Mouse (Mus musculus) megakaryocyte, embryonic 14.5 days (primary cell): ENCODE data around the gene Tlnrd1. TPM values are rescaled to one million over a fixed set of nuclear protein-coding genes. Genes with fewer than 3 reads are reported as not detected.

Experiments used
- H3K27me3 ChIP-seq: replicated peaks from 2 replicates; pipeline ENCODE3; 2012; ENCODE audit warnings: inconsistent platforms
- H3K36me3 ChIP-seq: replicated peaks from 2 replicates; pipeline ENCODE3; 2012; ENCODE audit warnings: low read length, inconsistent platforms, mixed read lengths
- H3K4me1 ChIP-seq: 2 replicates; pipeline ENCODE4 v1.6.1; 2012; ENCODE audit warnings: inconsistent platforms
- H3K4me3 ChIP-seq: replicated peaks from 2 replicates; pipeline ENCODE3; 2012; ENCODE audit warnings: moderate library complexity, mild to moderate bottlenecking, inconsistent platforms
- H3K9me3 ChIP-seq: 2 replicates; pipeline ENCODE4 v1.6.1; 2012; ENCODE audit warnings: inconsistent platforms
- FLI1 ChIP-seq: IDR thresholded peaks from 2 replicates; pipeline ENCODE4 v1.6.1; 2012; ENCODE audit warnings: low read length, inconsistent platforms, mixed read lengths
- GATA1 ChIP-seq: IDR thresholded peaks from 3 replicates; pipeline ENCODE4 v1.6.1; 2012; ENCODE audit warnings: mixed read lengths, low read length, inconsistent platforms, borderline replicate concordance
- polyA plus RNA-seq: library from polyadenylated mRNA; stranded (reverse); fragments of >175 nt; gene quantifications from 2 replicates; pipeline ENCODE4 v1.2.3, GENCODE M21; 2012; ENCODE audit warnings: low replicate concordance; ENCODE audit not compliant: insufficient read depth

Tlnrd1 gene
- polyA plus RNA-seq, 1 experiment = 23.5 TPM

GRCm38 (mm10) chr7:83869839-83870543 lies 14.1 kb downstream of the Tlnrd1 start:
- no peak overlapping the region for H3K4me3 ChIP-seq
- peaks cover 9% of the 10 kb centered on the region for H3K27me3 ChIP-seq
- H3K4me1 ChIP-seq = no peaks in the 10 kb centered on the region
- no peaks in the 10 kb centered on the region for H3K36me3 ChIP-seq
- TF ChIP-seq GATA1 (no peak), FLI1 (no peak)
- H3K9me3 ChIP-seq = no peaks in the 10 kb centered on the region

GRCm38 (mm10) chr7:83868200-83868599 lies 15.9 kb downstream of the Tlnrd1 start:
- Histone ChIP-seq H3K36me3 (no peaks in the 10 kb centered on the region), H3K4me1 (peaks cover 6% of the 10 kb centered on the region; the same call in 1 of the 2 replicates), H3K4me3 (no peak overlapping the region), H3K9me3 (no peaks in the 10 kb centered on the region), H3K27me3 (peaks cover 7% of the 10 kb centered on the region)
- TF ChIP-seq FLI1 = no peak

DNA sequence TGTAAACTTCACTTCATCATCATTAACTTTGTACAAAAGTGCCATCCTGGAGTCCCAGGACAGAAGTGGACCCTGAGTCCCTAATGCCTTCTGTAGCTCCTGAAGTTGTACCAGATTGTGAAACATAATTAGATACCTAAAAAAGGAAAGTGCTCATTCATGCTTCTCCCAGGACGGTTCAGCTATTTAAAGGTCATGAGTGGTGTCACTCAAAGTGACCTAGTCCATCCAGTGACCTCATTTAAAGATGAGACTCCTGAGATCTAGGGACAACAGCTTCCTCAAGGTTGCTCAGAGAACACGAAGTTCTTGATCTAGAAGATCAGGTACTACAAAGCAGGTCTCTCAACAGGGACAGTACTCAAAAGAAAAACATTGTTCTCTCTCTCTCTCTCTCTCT lies 20.6 kb downstream of the Tlnrd1 start:
- Histone ChIP-seq H3K4me1 (peaks cover 10% of the 10 kb centered on the region; the same call in 1 of the 2 replicates), H3K4me3 (no peak overlapping the region), H3K36me3 (no peaks in the 10 kb centered on the region), H3K9me3 (no peaks in the 10 kb centered on the region), H3K27me3 (peaks cover 8% of the 10 kb centered on the region)
- no peak for TF ChIP-seq FLI1
- no peak for TF ChIP-seq GATA1

- no peaks in the 10 kb centered on the region for H3K36me3 ChIP-seq
- H3K27me3 ChIP-seq = peaks cover 8% of the 10 kb centered on the region
- H3K4me3 ChIP-seq = no peak overlapping the region
- peaks cover 10% of the 10 kb centered on the region; the same call in 1 of the 2 replicates for H3K4me1 ChIP-seq
- TF ChIP-seq FLI1 (no peak), GATA1 (no peak)
- no peaks in the 10 kb centered on the region for H3K9me3 ChIP-seq
Observed at GRCm38 (mm10) chr7:83859378-83860083, 24.6 kb downstream of the Tlnrd1 start.

- Histone ChIP-seq H3K36me3 (no peaks in the 10 kb centered on the region), H3K4me1 (peaks cover 12% of the 10 kb centered on the region), H3K9me3 (no peaks in the 10 kb centered on the region), H3K27me3 (peaks cover 8% of the 10 kb centered on the region), H3K4me3 (no peak overlapping the region)
- no peak for TF ChIP-seq FLI1
- no peak for TF ChIP-seq GATA1
Observed at GRCm38 (mm10) chr7:83857921-83858320, 26.2 kb downstream of the Tlnrd1 start.

GRCm38 (mm10) chr7:83857208-83857488 lies 27.0 kb downstream of the Tlnrd1 start:
- Histone ChIP-seq H3K36me3 (no peaks in the 10 kb centered on the region), H3K9me3 (no peaks in the 10 kb centered on the region), H3K27me3 (peaks cover 8% of the 10 kb centered on the region), H3K4me1 (peaks cover 18% of the 10 kb centered on the region), H3K4me3 (no peak overlapping the region)
- no peak for TF ChIP-seq FLI1
- TF ChIP-seq GATA1 = no peak

GRCm38 (mm10) chr7:83856353-83857207 lies 27.5 kb downstream of the Tlnrd1 start:
- Histone ChIP-seq H3K27me3 (peaks cover 8% of the 10 kb centered on the region), H3K4me3 (no peak overlapping the region), H3K36me3 (no peaks in the 10 kb centered on the region), H3K4me1 (peaks cover 22% of the 10 kb centered on the region), H3K9me3 (no peaks in the 10 kb centered on the region)
- TF ChIP-seq GATA1 = no peak
- no peak for TF ChIP-seq FLI1

- no peak for TF ChIP-seq FLI1
- Histone ChIP-seq H3K27me3 (peaks cover 8% of the 10 kb centered on the region), H3K9me3 (peaks cover 4% of the 10 kb centered on the region), H3K4me3 (no peak overlapping the region), H3K4me1 (peaks cover 22% of the 10 kb centered on the region), H3K36me3 (no peaks in the 10 kb centered on the region)
Observed at GRCm38 (mm10) chr7:83855203-83855602, 28.9 kb downstream of the Tlnrd1 start.

- TF ChIP-seq FLI1 = no peak
- no peak for TF ChIP-seq GATA1
Observed at GRCm38 (mm10) chr7:83852381-83853380, 31.4 kb downstream of the Tlnrd1 start.

More at GRCm38 (mm10) chr7:83852381-83853380, 31.4 kb downstream of the Tlnrd1 start:
- peaks cover 4% of the 10 kb centered on the region for H3K27me3 ChIP-seq
- peak overlapping the region; percentile 5 for H3K4me3 ChIP-seq
- H3K4me1 ChIP-seq = peaks cover 24% of the 10 kb centered on the region
- H3K9me3 ChIP-seq = peaks cover 4% of the 10 kb centered on the region
- H3K36me3 ChIP-seq = no peaks in the 10 kb centered on the region
